Mouse (Mus musculus) colon, adult 2 months (tissue): ENCODE results near the gene Kcnq1. TPM values are rescaled to one million over a fixed set of nuclear protein-coding genes. Genes with fewer than 3 reads are reported as not detected.

Source experiments
- polyA plus RNA-seq: library from polyadenylated mRNA; depleted of rRNA; stranded (reverse); fragments of >200 nt; gene quantifications from 2 replicates; pipeline ENCODE4 v1.2.3, GENCODE M21; 2012; rRNA removed

The Kcnq1 gene
- 53.2 and 54.8 TPM in 2 replicates for polyA plus RNA-seq

DNA sequence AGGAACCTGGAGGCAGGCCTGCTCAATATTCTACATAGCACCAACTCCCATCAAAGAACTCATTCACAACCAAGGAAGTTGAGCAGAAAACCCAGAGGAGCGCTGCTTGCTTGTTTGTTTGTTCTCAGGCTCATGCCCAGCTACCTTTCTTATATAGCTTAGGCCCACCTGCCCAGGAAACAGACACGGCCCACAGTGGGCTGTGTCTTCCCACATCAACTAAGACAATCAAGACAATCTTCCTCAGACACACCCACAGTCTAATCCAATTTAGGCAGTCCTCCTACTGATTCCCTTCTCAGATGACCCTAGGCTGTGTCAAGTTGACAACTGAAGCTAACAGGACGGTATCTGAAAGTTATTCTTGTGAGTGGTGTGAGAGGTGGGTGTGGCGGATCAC, at the start of gene Kcnq1:
Gene Kcnq1, plus strand, starts transcription at position 301 of the 400 bp plus-strand sequence.

DNA sequence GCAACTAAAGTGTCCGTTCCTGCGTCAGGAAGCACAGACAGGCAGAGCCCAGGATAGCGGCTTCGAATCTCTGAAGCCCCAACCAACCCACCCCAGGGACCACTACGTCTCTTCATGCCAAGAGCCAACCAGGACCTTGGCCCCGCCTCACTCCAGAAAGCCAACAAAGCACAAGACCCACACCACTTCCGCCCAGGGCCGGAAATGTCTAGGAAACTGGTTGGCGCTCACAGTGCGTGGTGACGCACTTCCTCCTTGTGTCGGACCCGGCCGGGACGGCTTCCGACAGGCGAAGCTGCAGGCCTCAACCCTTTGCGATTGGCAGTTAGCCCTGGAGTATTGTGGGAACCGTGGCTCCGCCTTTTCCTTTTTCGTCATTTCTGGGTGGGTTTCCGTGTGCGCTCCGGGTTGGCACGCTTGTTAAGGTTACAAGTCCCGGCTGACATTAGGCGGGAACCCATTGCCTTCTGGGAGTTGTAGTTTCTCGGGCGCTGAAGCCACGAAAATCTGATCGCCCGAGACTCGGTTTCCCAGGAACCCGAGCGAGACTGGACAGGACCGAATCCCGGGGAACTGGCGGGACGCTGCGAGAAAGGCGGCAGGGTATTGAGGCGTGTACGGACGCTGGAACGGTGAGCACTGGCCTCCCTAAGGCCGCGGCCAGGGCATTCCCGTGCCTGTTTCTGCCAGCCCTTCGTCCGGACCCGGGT, 37.1 kb upstream of the Kcnq1 start, which contains the start of gene Tssc4:
Gene Tssc4, plus strand, starts transcription at position 368 of the 710 bp plus-strand sequence.

DNA sequence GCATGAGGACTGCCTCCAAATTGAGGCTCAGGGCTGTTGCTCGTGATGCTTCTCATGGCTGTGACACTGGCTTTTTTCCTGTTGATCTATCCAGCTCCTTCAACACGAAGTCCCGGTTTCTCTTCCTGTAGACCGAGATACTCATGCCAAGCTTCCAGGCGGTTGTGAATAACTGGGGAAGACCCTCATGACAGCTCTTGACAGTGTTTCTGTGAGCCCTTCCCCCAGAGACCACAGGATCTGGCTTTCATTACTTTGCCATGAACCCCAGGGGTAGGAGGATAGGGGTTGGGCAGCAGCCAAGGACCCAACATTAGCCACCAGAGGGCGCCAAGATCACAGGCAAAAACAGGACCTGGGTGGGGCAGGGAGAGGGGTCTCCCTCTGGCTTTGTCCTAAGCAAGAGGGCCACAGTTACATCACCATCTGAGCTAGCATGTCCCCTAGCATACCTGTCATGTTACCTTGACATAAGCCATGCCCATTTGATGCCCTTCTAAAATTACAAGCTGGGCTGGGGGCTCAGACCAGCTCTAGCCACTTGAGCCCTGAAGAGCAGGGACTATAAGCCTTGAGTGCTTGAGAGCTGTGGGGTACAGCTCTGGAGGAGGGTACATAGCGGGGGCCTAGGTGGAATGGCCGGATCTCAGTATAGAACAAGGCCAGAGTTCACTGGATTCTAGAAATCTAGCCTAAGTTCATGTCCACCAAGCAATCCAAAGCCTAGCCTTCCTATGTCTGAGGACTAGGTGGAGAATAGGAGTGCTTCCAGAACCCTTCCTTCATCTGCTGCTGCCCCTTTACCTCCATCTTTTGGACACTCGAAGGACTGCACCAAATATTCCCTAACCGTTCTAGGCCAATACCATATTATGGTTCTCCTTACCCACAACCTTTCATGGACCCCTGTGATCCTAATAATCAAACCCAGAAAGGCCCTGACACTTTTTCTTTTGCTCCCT, 11.3 kb upstream of the Kcnq1 start, which contains the start of gene Trpm5:
Gene Trpm5, minus strand, starts transcription at position 51 of the 962 bp plus-strand sequence.

DNA sequence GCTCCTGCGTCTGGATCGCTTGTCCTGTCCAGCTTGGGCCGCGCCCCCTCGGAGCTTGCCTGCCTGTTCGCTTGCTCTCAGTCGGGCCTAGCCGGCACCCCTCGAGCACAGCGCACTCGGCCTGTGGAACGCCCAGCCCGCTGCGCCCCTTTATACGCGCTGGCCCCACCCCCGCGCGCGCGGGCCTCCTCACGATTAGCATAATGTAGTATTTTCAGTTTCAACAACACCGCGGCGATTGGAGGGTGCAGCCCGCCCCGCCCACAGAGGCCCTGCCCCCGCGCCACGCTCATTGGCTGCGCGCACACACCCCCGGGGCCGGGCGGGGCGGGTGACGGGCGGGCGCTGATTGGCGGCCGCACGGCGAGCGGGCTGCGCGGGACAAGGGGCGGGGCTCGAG, 354.7 kb downstream of the Kcnq1 start, which contains the start of gene Cdkn1c:
Gene Cdkn1c, minus strand, starts transcription at position 177 of the 400 bp plus-strand sequence.

DNA sequence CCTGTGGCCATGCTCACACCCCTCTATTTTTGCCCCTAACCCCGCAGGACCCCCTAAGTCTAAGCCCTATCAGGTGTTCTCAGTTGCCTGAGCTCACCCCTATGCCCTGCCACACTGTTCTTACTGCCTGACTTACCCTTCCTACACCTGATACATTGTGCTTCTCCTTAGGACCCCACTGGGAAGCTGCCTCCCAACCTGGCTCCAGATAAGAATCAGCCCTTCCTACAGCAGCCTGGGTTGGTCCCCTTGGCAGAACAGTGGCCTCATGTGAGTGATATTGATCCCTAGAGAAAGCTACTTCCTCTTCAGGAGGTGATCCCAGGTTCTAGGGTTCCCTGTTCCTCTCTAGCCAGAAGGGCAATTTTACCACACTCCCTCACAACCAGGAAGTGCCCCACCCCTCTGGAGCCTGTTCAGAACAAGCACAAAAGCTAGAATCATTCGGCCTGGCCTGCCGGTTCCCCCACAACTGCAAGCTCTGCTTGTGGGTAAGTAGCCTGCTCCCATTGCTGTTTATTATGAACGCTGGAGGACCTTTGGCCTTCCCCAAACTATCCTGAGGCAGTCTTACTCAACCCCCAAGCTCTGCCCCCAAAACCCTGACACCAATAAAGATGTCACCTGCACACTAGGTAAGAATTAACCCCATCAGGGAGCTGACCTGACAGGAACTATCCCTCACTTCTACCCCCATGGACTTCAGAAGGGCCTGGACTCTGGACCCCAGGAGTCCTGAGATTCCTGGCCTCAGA, 367.4 kb downstream of the Kcnq1 start, which contains the start of gene Slc22a18:
Gene Slc22a18, plus strand, starts transcription at position 390 of the 755 bp plus-strand sequence.

Other genes starting within 250 kb of the Kcnq1 start
- gene Th, start 175.2 kb upstream of the Kcnq1 start, polyA plus RNA-seq = 0.16 and 0.27 TPM in 2 replicates
- gene Ascl2, start 137.1 kb upstream of the Kcnq1 start, polyA plus RNA-seq = 22.3 and 26.7 TPM in 2 replicates
- 2.8 and 3.1 TPM in 2 replicates for gene Tspan32, start 101.3 kb upstream of the Kcnq1 start, polyA plus RNA-seq
- 399 and 460 TPM in 2 replicates for gene Cd81, start 53.6 kb upstream of the Kcnq1 start, polyA plus RNA-seq
- gene Tssc4, start 37.1 kb upstream of the Kcnq1 start, polyA plus RNA-seq = 84.1 and 110 TPM in 2 replicates
- gene Trpm5, start 11.7 kb upstream of the Kcnq1 start, polyA plus RNA-seq = 7.5 and 9.1 TPM in 2 replicates